Mouse (Mus musculus) cerebellum, adult 2 months (tissue): ENCODE data around the gene Ncoa5.

Experiments
- CTCF ChIP-seq: fragments of 200-500 bp; IDR thresholded peaks from 2 replicates; pipeline ENCODE4 v1.5.1; 2011; ENCODE audit warnings: low read depth, mild to moderate bottlenecking, control low read depth, low read length, moderate library complexity, borderline replicate concordance; ENCODE audit not compliant: insufficient read depth
- POLR2A ChIP-seq: fragments of 200-500 bp; IDR thresholded peaks from 2 replicates; pipeline ENCODE4 v1.6.1; 2011; ENCODE audit warnings: low read length, control low read depth, borderline replicate concordance; ENCODE audit not compliant: insufficient read depth

- TF ChIP-seq POLR2A: no peak
- no peak for TF ChIP-seq CTCF
Measured at GRCm38 (mm10) chr2:164991111-164991510, 43.6 kb downstream of the Ncoa5 start.
